ENCODE assay signal across 8 mouse cellular contexts in genomic region chr2:133552842-133553465, GRCm38 (mm10). TPM values are rescaled to one million over a fixed set of nuclear protein-coding genes. Genes with fewer than 3 reads are reported as not detected.
DNase-seq lines count a peak whose midpoint lies in the region; ATAC-seq and TF ChIP-seq lines count a peak whose summit lies in the region.

No protein-coding gene starts in this region.

- TF ChIP-seq CTCF in bone marrow macrophage, adult 2 months (IDR thresholded peaks at IDR 0.05; ENCODE audit: low read depth, low read length): no peak
- TF ChIP-seq CTCF in olfactory bulb, adult 2 months (IDR thresholded peaks at IDR 0.05; ENCODE audit: insufficient read depth, low read depth, low read length): no peak

- H3K4me1 ChIP-seq in ES-E14 (ENCODE audit: control insufficient read depth in 2 of 2, insufficient read depth in 2 of 2, low read length in 2 of 2, poor library complexity in 1 of 2): 0 out of 4 replicates have a peak, but pooled peaks cover 0 to 2% of the 10 kb centered on the region in 2 experiments
- H3K4me1 ChIP-seq in bone marrow macrophage, adult 2 months (ENCODE audit: control insufficient read depth, insufficient read depth, low read length): peaks cover 7% of the 10 kb centered on the region
- peaks cover 26% of the 10 kb centered on the region for H3K4me1 ChIP-seq in hindbrain, embryonic 15.5 days (replicated peaks)
- no peaks in the 10 kb centered on the region for H3K4me1 ChIP-seq in liver, embryonic 16.5 days (ENCODE audit: control insufficient read depth, low read depth, low read length)
- peaks cover 18% of the 10 kb centered on the region for H3K4me1 ChIP-seq in olfactory bulb, adult 2 months (ENCODE audit: control insufficient read depth, insufficient read depth, low read length)

- no peak overlapping the region for H3K27ac ChIP-seq in ES-E14 (ENCODE audit: insufficient read depth, low read depth, low read length, poor library complexity, severe bottlenecking)
- no peak overlapping the region for H3K27ac ChIP-seq in bone marrow macrophage, adult 2 months (ENCODE audit: insufficient read depth, low read depth, low read length)
- no peak overlapping the region for H3K27ac ChIP-seq in hindbrain, embryonic 15.5 days (replicated peaks)
- no peak overlapping the region for H3K27ac ChIP-seq in liver, embryonic 16.5 days (ENCODE audit: low read length)
- H3K27ac ChIP-seq in olfactory bulb, adult 2 months (ENCODE audit: insufficient read depth, low read depth, low read length): no peak overlapping the region

- peak overlapping the region; percentile 19 for H3K9ac ChIP-seq in ES-E14 (ENCODE audit: insufficient read depth, low read depth, low read length, poor library complexity, severe bottlenecking)
- peak overlapping the region; percentile 53 for H3K9ac ChIP-seq in hindbrain, embryonic 15.5 days
- 0 out of 2 replicates have a peak overlapping the region, but pooled peaks have one; percentile 24 for H3K9ac ChIP-seq in liver, embryonic 16.5 days (ENCODE audit: low read depth, low read length)

- H3K9me3 ChIP-seq in ES-E14 (ENCODE audit: control insufficient read depth, insufficient read depth, low read depth, low read length): no peaks in the 10 kb centered on the region
- H3K9me3 ChIP-seq in hindbrain, embryonic 15.5 days: no peaks in the 10 kb centered on the region
- no peaks in the 10 kb centered on the region for H3K9me3 ChIP-seq in liver, embryonic 16.5 days (replicated peaks; ENCODE audit: control insufficient read depth, low read length)

- no peaks in the 10 kb centered on the region for H3K36me3 ChIP-seq in ES-E14 (ENCODE audit: control insufficient read depth, insufficient read depth, low read length, poor library complexity, severe bottlenecking)
- H3K36me3 ChIP-seq in hindbrain, embryonic 15.5 days: no peaks in the 10 kb centered on the region
- H3K36me3 ChIP-seq in liver, embryonic 16.5 days (ENCODE audit: control insufficient read depth, insufficient read depth): no peaks in the 10 kb centered on the region

- in situ Hi-C loops in ES-E14 (cut with MboI; ENCODE audit: low sequenced_read_pairs in 2 of 2, unreplicated experiment in 2 of 2): no loop called here

- H3K4me3 ChIP-seq in ES-E14 (ENCODE audit: insufficient read depth in 1 of 2, low read depth in 1 of 2, low read length in 2 of 2, poor library complexity in 1 of 2, severe bottlenecking in 1 of 2): peak overlapping the region; percentile 70 to 73
- H3K4me3 ChIP-seq in bone marrow macrophage, adult 2 months (ENCODE audit: insufficient read depth, low read length): peak overlapping the region; percentile 53
- H3K4me3 ChIP-seq in hindbrain, embryonic 15.5 days: peak overlapping the region; percentile 67
- H3K4me3 ChIP-seq in liver, embryonic 16.5 days (ENCODE audit: low read depth, low read length): peak overlapping the region; percentile 53
- H3K4me3 ChIP-seq in olfactory bulb, adult 2 months (ENCODE audit: insufficient read depth, low read depth, low read length): peak overlapping the region; percentile 59

- peak overlapping the region; percentile 95 for H3K4me2 ChIP-seq in hindbrain, embryonic 15.5 days
- peak overlapping the region; percentile 50 for H3K4me2 ChIP-seq in liver, embryonic 16.5 days (ENCODE audit: low read depth, low read length)

- no peak for TF ChIP-seq POLR2A in bone marrow macrophage, adult 2 months (IDR thresholded peaks at IDR 0.05; ENCODE audit: borderline replicate concordance, low read depth, low read length)
- TF ChIP-seq POLR2A in olfactory bulb, adult 2 months (IDR thresholded peaks at IDR 0.05; ENCODE audit: insufficient read depth, low read depth, low read length): no peak

- peak; percentile 20; the same call in 1 of the 2 replicates for ATAC-seq in hindbrain, embryonic 15.5 days (ENCODE audit: low FRiP score, low read depth)
- ATAC-seq in liver, embryonic 16.5 days (ENCODE audit: low read depth): no peak
- no peak for ATAC-seq in megakaryocyte progenitor cell, adult 5-6 weeks (replicated peaks; ENCODE audit: poor library complexity)

- intact Hi-C loops in gastrocnemius, postnatal 14 days (cut with DNase I; ENCODE audit: low total_unique reads): loop anchor here (2.0 to 10.0 kb wide), 2 partner anchors 172 to 932 kb away; no protein-coding TSS in a partner anchor

- no peak for DNase-seq in ES-E14 (ENCODE audit: low read depth, low spot score)
- DNase-seq in gastrocnemius, postnatal 14 days: peak; percentile 59
- DNase-seq in layer of hippocampus, adult 18-20 months (ENCODE audit: low spot score in 2 of 2): no peak

- 1% methylated on average over 48 of the region's 48 CpGs for WGBS in hindbrain, embryonic 15.5 days
- 2% methylated on average over 38 of the region's 48 CpGs for WGBS in liver, embryonic 16.5 days (ENCODE audit: insufficient replicate concordance)
- WGBS in olfactory bulb, adult 2 months: 6% methylated on average over 48 of the region's 48 CpGs

- H3K27me3 ChIP-seq in hindbrain, embryonic 15.5 days: peaks cover 56% of the 10 kb centered on the region
- H3K27me3 ChIP-seq in liver, embryonic 16.5 days (ENCODE audit: control insufficient read depth, insufficient read depth, low read depth, low read length): peaks cover 55% of the 10 kb centered on the region

TF ChIP-seq in ES-E14, 5 proteins besides CTCF, POLR2A, EP300 and RAD21:
- TF ChIP-seq ZNF384 (IDR thresholded peaks at IDR 0.05; ENCODE audit: low read depth, low read length) (no peak), HCFC1 (IDR thresholded peaks at IDR 0.05; ENCODE audit: borderline replicate concordance, insufficient read depth, low read length) (no peak), CHD2 (IDR thresholded peaks at IDR 0.05; ENCODE audit: low read depth, low read length) (no peak), ZC3H11A (IDR thresholded peaks at IDR 0.05; ENCODE audit: borderline replicate concordance, low read depth, low read length) (no peak), MAFK (IDR thresholded peaks at IDR 0.05; ENCODE audit: insufficient read depth, low read depth, low read length) (no peak)
TF ChIP-seq in ES-E14: peak in this region for 0.

RNA-seq across cellular contexts. Expression of gene Bmp2, which starts 1.0 kb away (rescaled TPM):
- 0.58 and 1.5 TPM in 2 replicates for total RNA-seq in ES-E14 (2012; rRNA removed)
- 0.40 and 0.52 TPM in 2 replicates for polyA plus RNA-seq in bone marrow macrophage, adult 2 months (2012; ENCODE audit: insufficient read depth, insufficient read length, missing spikeins)
- total RNA-seq in gastrocnemius, postnatal 14 days (2021): 1 to 10 TPM; 1.7 to 2.2 TPM
- 3.6 and 3.8 TPM in 2 replicates for polyA plus RNA-seq in hindbrain, embryonic 15.5 days (2015; fragmentation: Nextera tagmentation; extraction: Ambion mirVana)
- polyA plus RNA-seq in liver, embryonic 16.5 days (2015; fragmentation: Nextera tagmentation; extraction: Ambion mirVana): 2.6 and 2.8 TPM in 2 replicates
- not detected in 2 replicates for polyA plus RNA-seq in olfactory bulb, adult 2 months (2012; ENCODE audit: insufficient read depth, insufficient read length, low replicate concordance, missing spikeins)
- not detected in 2 replicates for total RNA-seq in megakaryocyte progenitor cell, adult 5-6 weeks (2015)
- total RNA-seq in megakaryocyte progenitor cell, adult 5-6 weeks (2017): 0.14 TPM in 1 of 2 replicates, not detected in the other
- 1 to 10 TPM; 1.4 to 1.7 TPM for total RNA-seq in layer of hippocampus, adult 18-20 months (2021)
